Mouse (Mus musculus): ENCODE results near the gene Eif4g3. TPM values are rescaled to one million over a fixed set of nuclear protein-coding genes. Genes with fewer than 3 reads are reported as not detected.

Eif4g3 gene
- polyA plus RNA-seq (2015; fragmentation: Nextera tagmentation; extraction: Ambion mirVana): 49.9 and 51.0 TPM in 2 replicates

GRCm38 (mm10) chr4:137992890-137993289 is at the start of gene Eif4g3:
Eif4g3 (plus strand) TSS chr4:137993022.
- Histone ChIP-seq H3K27ac (replicated peaks) (peak within 1 kb of the TSS; percentile 97), H3K9me3 (no peaks in the 10 kb centered on the region), H3K36me3 (no peaks in the 10 kb centered on the region), H3K27me3 (no peaks in the 10 kb centered on the region), H3K4me2 (peak within 1 kb of the TSS; percentile 70), H3K4me1 (replicated peaks) (peaks cover 33% of the 10 kb centered on the region), H3K4me3 (peak within 1 kb of the TSS; percentile 94), H3K9ac (peak within 1 kb of the TSS; percentile 98)
- 1% methylated on average over 39 of the region's 39 CpGs for WGBS
- no peak for ATAC-seq (ENCODE audit: low FRiP score, low read depth)

- Histone ChIP-seq H3K4me3 (no peak overlapping the region), H3K27ac (replicated peaks) (no peak overlapping the region), H3K9ac (no peak overlapping the region), H3K4me2 (no peak overlapping the region), H3K27me3 (no peaks in the 10 kb centered on the region), H3K9me3 (no peaks in the 10 kb centered on the region), H3K4me1 (replicated peaks) (peaks cover 31% of the 10 kb centered on the region), H3K36me3 (peaks cover 20% of the 10 kb centered on the region)
- no peak for ATAC-seq (ENCODE audit: low FRiP score, low read depth)
- WGBS: 89% methylated on average over 10 of the region's 10 CpGs
These were observed 49.3 kb upstream of the Eif4g3 start for GRCm38 (mm10) chr4:137943540-137943939.

GRCm38 (mm10) chr4:137945376-137945775 is 47.4 kb upstream of the Eif4g3 start:
- no peak overlapping the region for H3K9ac ChIP-seq
- peaks cover 22% of the 10 kb centered on the region for H3K4me1 ChIP-seq (replicated peaks)
- no peaks in the 10 kb centered on the region for H3K9me3 ChIP-seq
- no peak overlapping the region for H3K4me2 ChIP-seq
- H3K27ac ChIP-seq (replicated peaks): no peak overlapping the region
- H3K27me3 ChIP-seq: no peaks in the 10 kb centered on the region
- peaks cover 36% of the 10 kb centered on the region for H3K36me3 ChIP-seq
- no peak for ATAC-seq (ENCODE audit: low FRiP score, low read depth)
- WGBS: 77% methylated on average over 4 of the region's 4 CpGs
- no peak overlapping the region for H3K4me3 ChIP-seq

- Histone ChIP-seq H3K4me1 (replicated peaks) (peaks cover 16% of the 10 kb centered on the region), H3K27ac (replicated peaks) (no peak overlapping the region), H3K9ac (no peak overlapping the region), H3K4me2 (no peak overlapping the region), H3K9me3 (no peaks in the 10 kb centered on the region), H3K4me3 (no peak overlapping the region), H3K36me3 (peaks cover 41% of the 10 kb centered on the region), H3K27me3 (no peaks in the 10 kb centered on the region)
- ATAC-seq (ENCODE audit: low FRiP score, low read depth): no peak
- 83% methylated on average over 9 of the region's 11 CpGs for WGBS
These were observed 46.4 kb upstream of the Eif4g3 start for GRCm38 (mm10) chr4:137946419-137946818.

- no peak overlapping the region for H3K27ac ChIP-seq (replicated peaks)
- peaks cover 31% of the 10 kb centered on the region for H3K36me3 ChIP-seq
- no peaks in the 10 kb centered on the region for H3K4me1 ChIP-seq (replicated peaks)
- H3K9ac ChIP-seq: no peak overlapping the region
- H3K27me3 ChIP-seq: no peaks in the 10 kb centered on the region
- ATAC-seq (ENCODE audit: low FRiP score, low read depth): no peak
- WGBS: 40% methylated on average over 4 of the region's 4 CpGs
- H3K4me3 ChIP-seq: no peak overlapping the region
- no peaks in the 10 kb centered on the region for H3K9me3 ChIP-seq
- no peak overlapping the region for H3K4me2 ChIP-seq
These were observed 40.0 kb upstream of the Eif4g3 start for GRCm38 (mm10) chr4:137952840-137953239.

- Histone ChIP-seq H3K4me2 (no peak overlapping the region), H3K27me3 (no peaks in the 10 kb centered on the region), H3K4me1 (replicated peaks) (no peaks in the 10 kb centered on the region), H3K36me3 (peaks cover 32% of the 10 kb centered on the region), H3K9ac (no peak overlapping the region), H3K4me3 (no peak overlapping the region), H3K9me3 (no peaks in the 10 kb centered on the region), H3K27ac (replicated peaks) (no peak overlapping the region)
- no peak for ATAC-seq (ENCODE audit: low FRiP score, low read depth)
- 95% methylated on average over 2 of the region's 2 CpGs for WGBS
These were observed 38.6 kb upstream of the Eif4g3 start for GRCm38 (mm10) chr4:137954184-137954583.

GRCm38 (mm10) chr4:137954926-137955396 is 37.9 kb upstream of the Eif4g3 start:
- no peaks in the 10 kb centered on the region for H3K9me3 ChIP-seq
- H3K27me3 ChIP-seq: no peaks in the 10 kb centered on the region
- WGBS: 84% methylated on average over 8 of the region's 8 CpGs
- H3K4me1 ChIP-seq (replicated peaks): no peaks in the 10 kb centered on the region
- no peak overlapping the region for H3K4me3 ChIP-seq
- no peak overlapping the region for H3K27ac ChIP-seq (replicated peaks)
- peaks cover 32% of the 10 kb centered on the region for H3K36me3 ChIP-seq
- no peak overlapping the region for H3K9ac ChIP-seq
- no peak overlapping the region for H3K4me2 ChIP-seq
- no peak for ATAC-seq (ENCODE audit: low FRiP score, low read depth)

GRCm38 (mm10) chr4:137956260-137956659 is 36.6 kb upstream of the Eif4g3 start:
- no peak for ATAC-seq (ENCODE audit: low FRiP score, low read depth)

GRCm38 (mm10) chr4:137959889-137960665 is 32.7 kb upstream of the Eif4g3 start:
- no peak overlapping the region for H3K4me2 ChIP-seq
- H3K27me3 ChIP-seq: no peaks in the 10 kb centered on the region
- H3K4me3 ChIP-seq: no peak overlapping the region
- no peaks in the 10 kb centered on the region; the same call in 1 of the 2 replicates for H3K4me1 ChIP-seq (replicated peaks)
- WGBS: 77% methylated on average over 13 of the region's 13 CpGs
- H3K27ac ChIP-seq (replicated peaks): no peak overlapping the region
- H3K9me3 ChIP-seq: no peaks in the 10 kb centered on the region
- H3K9ac ChIP-seq: no peak overlapping the region
- H3K36me3 ChIP-seq: peaks cover 37% of the 10 kb centered on the region
- ATAC-seq (ENCODE audit: low FRiP score, low read depth): no peak

More at GRCm38 (mm10) chr4:137956260-137956659, 36.6 kb upstream of the Eif4g3 start:
- Histone ChIP-seq H3K27me3 (no peaks in the 10 kb centered on the region), H3K4me2 (no peak overlapping the region), H3K36me3 (peaks cover 27% of the 10 kb centered on the region), H3K9ac (no peak overlapping the region), H3K27ac (replicated peaks) (no peak overlapping the region), H3K4me1 (replicated peaks) (no peaks in the 10 kb centered on the region), H3K4me3 (no peak overlapping the region), H3K9me3 (no peaks in the 10 kb centered on the region)
- WGBS: 96% methylated on average over 15 of the region's 15 CpGs

- Histone ChIP-seq H3K4me2 (no peak overlapping the region), H3K9ac (no peak overlapping the region), H3K27me3 (no peaks in the 10 kb centered on the region), H3K9me3 (no peaks in the 10 kb centered on the region), H3K36me3 (peaks cover 37% of the 10 kb centered on the region), H3K4me1 (replicated peaks) (no peaks in the 10 kb centered on the region; the same call in 1 of the 2 replicates), H3K4me3 (no peak overlapping the region), H3K27ac (replicated peaks) (no peak overlapping the region)
- WGBS: 77% methylated on average over 11 of the region's 11 CpGs
- ATAC-seq (ENCODE audit: low FRiP score, low read depth): no peak
These were observed 32.1 kb upstream of the Eif4g3 start for GRCm38 (mm10) chr4:137960757-137961156.

GRCm38 (mm10) chr4:137962643-137963350 is 30.0 kb upstream of the Eif4g3 start:
- 82% methylated on average over 20 of the region's 20 CpGs for WGBS
- ATAC-seq (ENCODE audit: low FRiP score, low read depth): no peak

GRCm38 (mm10) chr4:137963431-137963830 is 29.4 kb upstream of the Eif4g3 start:
- Histone ChIP-seq H3K4me1 (replicated peaks) (no peaks in the 10 kb centered on the region; the same call in 1 of the 2 replicates), H3K9ac (no peak overlapping the region)
- 79% methylated on average over 6 of the region's 6 CpGs for WGBS

More at GRCm38 (mm10) chr4:137962643-137963350, 30.0 kb upstream of the Eif4g3 start:
- Histone ChIP-seq H3K4me3 (no peak overlapping the region), H3K27ac (replicated peaks) (no peak overlapping the region), H3K9me3 (no peaks in the 10 kb centered on the region), H3K36me3 (peaks cover 31% of the 10 kb centered on the region), H3K4me2 (no peak overlapping the region), H3K4me1 (replicated peaks) (no peaks in the 10 kb centered on the region; the same call in 1 of the 2 replicates), H3K9ac (no peak overlapping the region), H3K27me3 (no peaks in the 10 kb centered on the region)

More at GRCm38 (mm10) chr4:137963431-137963830, 29.4 kb upstream of the Eif4g3 start:
- Histone ChIP-seq H3K4me3 (no peak overlapping the region), H3K9me3 (no peaks in the 10 kb centered on the region), H3K36me3 (peaks cover 27% of the 10 kb centered on the region), H3K4me2 (no peak overlapping the region), H3K27me3 (no peaks in the 10 kb centered on the region), H3K27ac (replicated peaks) (no peak overlapping the region)
- ATAC-seq (ENCODE audit: low FRiP score, low read depth): no peak
